In the genomic region with DNA sequence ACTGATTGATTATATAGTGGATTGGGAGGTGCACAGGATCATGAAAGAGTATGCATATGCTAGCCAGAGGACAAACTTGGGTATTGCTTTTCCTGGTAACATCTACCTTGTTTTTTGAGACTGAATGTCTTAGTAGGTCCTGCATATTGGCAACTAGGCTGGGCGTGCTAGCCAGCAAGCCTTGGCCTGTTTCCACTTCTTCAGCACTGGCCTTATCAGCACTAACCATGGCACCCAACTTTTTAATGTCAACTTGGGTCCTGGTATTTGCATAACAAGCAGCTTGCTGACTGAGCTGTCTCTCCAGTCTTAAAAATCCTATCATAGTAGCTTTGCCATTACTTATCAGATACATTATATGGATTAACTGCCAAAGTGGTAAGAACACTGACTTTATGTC, we compare ENCODE assay signal across 13 mouse cellular contexts.
"Had no signal": no experiment of that assay in that cellular context is flagged by ENCODE, and none has a peak within 500 bp of the region (broad histone marks: within the 10 kb centered on the region; RNA-seq: fewer than 3 reads in every experiment).

No protein-coding gene starts in this region.

- H3K4me1 ChIP-seq: limb, embryonic 13.5 days; lung, embryonic 15.5 days; midbrain, embryonic 15.5 days; neural tube, embryonic 12.5 days had no signal

- DNase-seq: kidney, postnatal 14 days; left cerebral cortex, postnatal 4 days; lung, postnatal 14 days; thymus, postnatal 4 days had no signal

- H3K27me3 ChIP-seq: limb, embryonic 13.5 days; lung, embryonic 15.5 days; megakaryocyte, embryonic 14.5 days; midbrain, embryonic 15.5 days; neural tube, embryonic 12.5 days had no signal

- ATAC-seq: midbrain, embryonic 15.5 days had no signal

- H3K4me2 ChIP-seq: limb, embryonic 13.5 days; liver, embryonic 11.5 days; lung, embryonic 15.5 days; midbrain, embryonic 11.5 days; midbrain, embryonic 15.5 days; neural tube, embryonic 12.5 days had no signal

- H3K27ac ChIP-seq: limb, embryonic 13.5 days; lung, embryonic 15.5 days; macrophage; midbrain, embryonic 15.5 days; neural tube, embryonic 12.5 days; stomach, postnatal 0 days had no signal

- H3K9me3 ChIP-seq: limb, embryonic 13.5 days; lung, embryonic 15.5 days; midbrain, embryonic 15.5 days had no signal

- H3K4me3 ChIP-seq: limb, embryonic 13.5 days; lung, embryonic 15.5 days; megakaryocyte, embryonic 14.5 days; midbrain, embryonic 15.5 days; neural tube, embryonic 12.5 days had no signal

- H3K9ac ChIP-seq: limb, embryonic 13.5 days; lung, embryonic 15.5 days; midbrain, embryonic 15.5 days; neural tube, embryonic 12.5 days had no signal

- H3K36me3 ChIP-seq: limb, embryonic 13.5 days; lung, embryonic 15.5 days; midbrain, embryonic 15.5 days; neural tube, embryonic 12.5 days had no signal
